Mouse (Mus musculus) liver, adult 2 months (tissue): ENCODE measurements at regions not wholly inside any gene's neighbourhood (a gene's known extent, or its start where the extent isn't known, plus 50 kb on each side); places are given as distances from the start of the nearest gene placed in this dataset.

Experiments
- CTCF ChIP-seq: fragments of 200-500 bp; IDR thresholded peaks from 2 replicates; pipeline ENCODE4 v1.5.1; 2011; ENCODE audit warnings: low read depth, low read length, control low read depth
- POLR2A ChIP-seq: fragments of 200-500 bp; IDR thresholded peaks from 2 replicates; pipeline ENCODE4 v1.6.1; 2011; ENCODE audit warnings: low read length, control low read depth; ENCODE audit not compliant: insufficient read depth; ENCODE audit errors: extremely low read depth

GRCm38 (mm10) chr9:30285324-30285599, 141.6 kb upstream of the Snx19 start:
- TF ChIP-seq CTCF (no peak), POLR2A (no peak)
